ENCODE assay signal across 24 mouse cellular contexts in genomic region chr1:21412197-21412555, GRCm38 (mm10). TPM values are rescaled to one million over a fixed set of nuclear protein-coding genes. Genes with fewer than 3 reads are reported as not detected.
DNase-seq lines count a peak whose midpoint lies in the region; ATAC-seq lines count a peak whose summit lies in the region.
"Had no signal": no experiment of that assay in that cellular context is flagged by ENCODE, and none has a peak within 500 bp of the region (broad histone marks: within the 10 kb centered on the region; RNA-seq: fewer than 3 reads in every experiment).

No protein-coding gene starts in this region.

- H3K27ac ChIP-seq in forebrain, embryonic 14.5 days (ENCODE audit: low read depth, low read length) = 0 out of 2 replicates have a peak overlapping the region, but pooled peaks have one; percentile 44
- H3K27ac ChIP-seq in forebrain, embryonic 12.5 days = no peak overlapping the region
- peak overlapping the region; percentile 32; the same call in 1 of the 2 replicates for H3K27ac ChIP-seq in hindbrain, embryonic 15.5 days (replicated peaks)
- no peak overlapping the region for H3K27ac ChIP-seq in hindbrain, embryonic 10.5 days
- H3K27ac ChIP-seq: embryonic facial prominence, embryonic 13.5 days; liver, embryonic 14.5 days; macrophage; neural tube, embryonic 15.5 days; stomach, embryonic 15.5 days had no signal

- peaks cover 8% of the 10 kb centered on the region; the same call in 1 of the 2 replicates for H3K4me1 ChIP-seq in forebrain, embryonic 14.5 days (ENCODE audit: control insufficient read depth, insufficient read depth, low read length)
- H3K4me1 ChIP-seq in forebrain, embryonic 12.5 days = peaks cover 4% of the 10 kb centered on the region; the same call in 1 of the 2 replicates
- H3K4me1 ChIP-seq in hindbrain, embryonic 15.5 days (replicated peaks) = peaks cover 8% of the 10 kb centered on the region; the same call in 1 of the 2 replicates
- 0 out of 2 replicates have a peak, but pooled peaks cover 4% of the 10 kb centered on the region for H3K4me1 ChIP-seq in hindbrain, embryonic 10.5 days (replicated peaks)
- H3K4me1 ChIP-seq: embryonic facial prominence, embryonic 13.5 days; stomach, embryonic 15.5 days had no signal

- WGBS in forebrain, embryonic 14.5 days = 85% methylated on average over 2 of the region's 2 CpGs
- 90% methylated on average over 2 of the region's 2 CpGs for WGBS in forebrain, embryonic 12.5 days
- 82% methylated on average over 2 of the region's 2 CpGs for WGBS in hindbrain, embryonic 15.5 days
- 89% methylated on average over 2 of the region's 2 CpGs for WGBS in hindbrain, embryonic 10.5 days

- 0 out of 2 replicates have a peak, but pooled peaks have one; percentile 22 for ATAC-seq in cerebellum, adult (ENCODE audit: insufficient number of reproducible peaks, low FRiP score, low TSS enrichment)
- ATAC-seq in forebrain, embryonic 14.5 days = peak; percentile 8; the same call in 1 of the 2 replicates
- ATAC-seq in forebrain, embryonic 12.5 days (ENCODE audit: low FRiP score) = no peak
- no peak for ATAC-seq in hindbrain, embryonic 15.5 days (ENCODE audit: low FRiP score, low read depth)
- ATAC-seq: activated CD4-positive, CD25-positive, alpha-beta regulatory T cell, adult 4 months; intestine, postnatal 0 days had no signal

- H3K9me3 ChIP-seq in forebrain, embryonic 14.5 days (replicated peaks; ENCODE audit: control insufficient read depth, low read length) = no peaks in the 10 kb centered on the region
- H3K9me3 ChIP-seq in forebrain, embryonic 12.5 days = no peaks in the 10 kb centered on the region
- no peaks in the 10 kb centered on the region for H3K9me3 ChIP-seq in hindbrain, embryonic 15.5 days
- H3K9me3 ChIP-seq in hindbrain, embryonic 10.5 days = no peaks in the 10 kb centered on the region
- H3K9me3 ChIP-seq: embryonic facial prominence, embryonic 13.5 days; neural tube, embryonic 15.5 days; stomach, embryonic 15.5 days had no signal

- H3K36me3 ChIP-seq in forebrain, embryonic 14.5 days (ENCODE audit: control insufficient read depth, insufficient read depth, low read length) = no peaks in the 10 kb centered on the region
- H3K36me3 ChIP-seq in forebrain, embryonic 12.5 days (replicated peaks) = no peaks in the 10 kb centered on the region
- no peaks in the 10 kb centered on the region for H3K36me3 ChIP-seq in hindbrain, embryonic 15.5 days
- no peaks in the 10 kb centered on the region for H3K36me3 ChIP-seq in hindbrain, embryonic 10.5 days
- H3K36me3 ChIP-seq: embryonic facial prominence, embryonic 13.5 days; neural tube, embryonic 15.5 days; stomach, embryonic 15.5 days had no signal

- no peak overlapping the region for H3K9ac ChIP-seq in forebrain, embryonic 14.5 days (ENCODE audit: low read length)
- no peak overlapping the region for H3K9ac ChIP-seq in forebrain, embryonic 12.5 days
- no peak overlapping the region for H3K9ac ChIP-seq in hindbrain, embryonic 15.5 days
- H3K9ac ChIP-seq: embryonic facial prominence, embryonic 13.5 days; liver, embryonic 14.5 days; neural tube, embryonic 15.5 days; stomach, embryonic 15.5 days had no signal

- no peak for DNase-seq in cerebellum, adult 11 months
- DNase-seq in forebrain, embryonic 14.5 days (ENCODE audit: low spot score) = no peak
- DNase-seq in hindbrain, embryonic 10.5 days (ENCODE audit: low spot score) = no peak
- peak; percentile 7 for DNase-seq in brain, adult 2 months (ENCODE audit: low read depth, low spot score)
- no peak for DNase-seq in right cerebral cortex, adult 2 months (ENCODE audit: low spot score in 2 of 2)
- DNase-seq: kidney, adult 9 months; liver had no signal

- no peak overlapping the region for H3K4me2 ChIP-seq in forebrain, embryonic 14.5 days (ENCODE audit: low read length)
- H3K4me2 ChIP-seq in forebrain, embryonic 12.5 days = no peak overlapping the region
- no peak overlapping the region for H3K4me2 ChIP-seq in hindbrain, embryonic 15.5 days
- H3K4me2 ChIP-seq: stomach, embryonic 15.5 days had no signal

- H3K27me3 ChIP-seq in forebrain, embryonic 14.5 days (replicated peaks; ENCODE audit: control insufficient read depth, insufficient read depth, low read length) = no peaks in the 10 kb centered on the region
- no peaks in the 10 kb centered on the region for H3K27me3 ChIP-seq in forebrain, embryonic 12.5 days
- H3K27me3 ChIP-seq in hindbrain, embryonic 15.5 days = no peaks in the 10 kb centered on the region
- no peaks in the 10 kb centered on the region for H3K27me3 ChIP-seq in hindbrain, embryonic 10.5 days (ENCODE audit: insufficient read depth, poor library complexity, severe bottlenecking)
- H3K27me3 ChIP-seq: CH12.LX; embryonic facial prominence, embryonic 13.5 days; neural tube, embryonic 15.5 days; stomach, embryonic 15.5 days had no signal

- H3K4me3 ChIP-seq in forebrain, embryonic 14.5 days (ENCODE audit: low read depth, low read length) = no peak overlapping the region
- H3K4me3 ChIP-seq in forebrain, embryonic 12.5 days (replicated peaks) = no peak overlapping the region
- no peak overlapping the region for H3K4me3 ChIP-seq in hindbrain, embryonic 15.5 days
- H3K4me3 ChIP-seq in hindbrain, embryonic 10.5 days = no peak overlapping the region
- H3K4me3 ChIP-seq: embryonic facial prominence, embryonic 13.5 days; neural tube, embryonic 15.5 days; stomach, embryonic 15.5 days had no signal

RNA-seq across cellular contexts. Expression of gene Khdc1b, which starts 28.8 kb away (rescaled TPM):
- not detected in 2 replicates for polyA plus RNA-seq in forebrain, embryonic 14.5 days (2014; fragmentation: Nextera tagmentation; extraction: Ambion mirVana)
- 0.09 TPM in 1 of 2 replicates, not detected in the other for polyA plus RNA-seq in forebrain, embryonic 12.5 days (2016; fragmentation: Nextera tagmentation; extraction: Ambion mirVana)
- 0.06 and 0.07 TPM in 2 replicates for polyA plus RNA-seq in hindbrain, embryonic 15.5 days (2015; fragmentation: Nextera tagmentation; extraction: Ambion mirVana)
- 0.07 TPM in 1 of 2 replicates, not detected in the other for polyA plus RNA-seq in hindbrain, embryonic 10.5 days (2016; fragmentation: Nextera tagmentation; extraction: Ambion mirVana)
- polyA plus RNA-seq: activated CD4-positive, CD25-positive, alpha-beta regulatory T cell, adult 4 months; adrenal gland, adult 2 months; C2C12; embryonic facial prominence, embryonic 13.5 days; heart, embryonic 14.5 days; limb, embryonic 11.5 days; liver, embryonic 14.5 days; lung, adult 2 months; macrophage; neural tube, embryonic 15.5 days had no signal

RNA-seq across cellular contexts. Expression of gene Khdc1c, which starts 44.0 kb away (rescaled TPM):
- not detected in 2 replicates for polyA plus RNA-seq in forebrain, embryonic 14.5 days (2014; fragmentation: Nextera tagmentation; extraction: Ambion mirVana)
- polyA plus RNA-seq in forebrain, embryonic 12.5 days (2016; fragmentation: Nextera tagmentation; extraction: Ambion mirVana) = not detected in 2 replicates
- not detected in 2 replicates for polyA plus RNA-seq in hindbrain, embryonic 15.5 days (2015; fragmentation: Nextera tagmentation; extraction: Ambion mirVana)
- polyA plus RNA-seq in hindbrain, embryonic 10.5 days (2016; fragmentation: Nextera tagmentation; extraction: Ambion mirVana) = not detected in 2 replicates
- polyA plus RNA-seq: activated CD4-positive, CD25-positive, alpha-beta regulatory T cell, adult 4 months; adrenal gland, adult 2 months; C2C12; embryonic facial prominence, embryonic 13.5 days; heart, embryonic 14.5 days; intestine, postnatal 0 days; limb, embryonic 11.5 days; liver, embryonic 14.5 days; lung, adult 2 months; macrophage; midbrain, embryonic 14.5 days; neural tube, embryonic 15.5 days; stomach, embryonic 15.5 days had no signal

Comparison
In these comparisons a context has a peak if more than half of its experiments do, and no peak if none do; other contexts are left out.
1. ATAC-seq: peak in cerebellum, adult (single experiment) and forebrain, embryonic 14.5 days (single experiment); none in forebrain, embryonic 12.5 days (single experiment) and hindbrain, embryonic 15.5 days (single experiment).
2. H3K27ac ChIP-seq: peak in forebrain, embryonic 14.5 days (single experiment) and hindbrain, embryonic 15.5 days (single experiment); none in forebrain, embryonic 12.5 days (single experiment) and hindbrain, embryonic 10.5 days (single experiment).